Mouse (Mus musculus): ENCODE measurements around the gene Ctps.

- TF ChIP-seq CTCF (IDR thresholded peaks at IDR 0.05; ENCODE audit: insufficient read depth, low read depth, low read length) (no peak), POLR2A (IDR thresholded peaks at IDR 0.05; ENCODE audit: insufficient read depth, low read depth, low read length) (no peak)
Measured at GRCm38 (mm10) chr4:120565726-120566125, 4.3 kb downstream of the Ctps start.

Data from olfactory bulb, adult 2 months (tissue).